Mouse (Mus musculus) forebrain, embryonic 14.5 days (tissue): ENCODE measurements around the gene Hmgcll1. TPM values are rescaled to one million over a fixed set of nuclear protein-coding genes. Genes with fewer than 3 reads are reported as not detected.
A peak's percentile ranks its signal among the peaks of the same experiment; 100 is the strongest.
"Not testable (repeated sequence)": the region's sequence is repeated elsewhere in the genome, so short reads cannot be mapped to it uniquely, and the experiment has no call there.

Experiments used
- ATAC-seq: fragments of 200-750 bp; cut with Nextera tagmentation; 2 replicates; pipeline ENCODE4 v1.8.0; 2017; ENCODE audit warnings: mild to moderate bottlenecking, moderate library complexity
- DNase-seq: peaks from one replicate; pipeline ENCODE4 v3.0.0-alpha.2; 2015; ENCODE audit warnings: low spot score
- H3K27ac ChIP-seq: fragments of 300-500 bp; sonication (generic); 2 replicates; pipeline ENCODE4 v1.5.1; 2014; ENCODE audit warnings: low read depth, mild to moderate bottlenecking, control low read depth, low read length, moderate library complexity
- H3K27me3 ChIP-seq: fragments of 300-500 bp; sonication (generic); replicated peaks from 2 replicates; pipeline ENCODE4 v1.6.1; 2014; ENCODE audit warnings: low read length, control low read depth, mixed read lengths; ENCODE audit not compliant: control insufficient read depth, insufficient read depth
- H3K36me3 ChIP-seq: fragments of 300-500 bp; sonication (generic); 2 replicates; pipeline ENCODE4 v1.6.1; 2014; ENCODE audit warnings: low read length, control low read depth; ENCODE audit not compliant: control insufficient read depth, insufficient read depth
- H3K4me1 ChIP-seq: fragments of 300-500 bp; sonication (generic); 2 replicates; pipeline ENCODE4 v1.6.1; 2014; ENCODE audit warnings: antibody characterized with exemption, low read length, control low read depth; ENCODE audit not compliant: control insufficient read depth, insufficient read depth
- H3K4me2 ChIP-seq: fragments of 300-500 bp; sonication (generic); 2 replicates; pipeline ENCODE4 v1.6.1; 2014; ENCODE audit warnings: mild to moderate bottlenecking, control low read depth, low read length
- H3K4me3 ChIP-seq: fragments of 300-500 bp; sonication (generic); 2 replicates; pipeline ENCODE4 v1.5.1; 2014; ENCODE audit warnings: low read depth, low read length, control low read depth
- H3K9ac ChIP-seq: fragments of 300-500 bp; sonication (generic); 2 replicates; pipeline ENCODE4 v1.6.1; 2014; ENCODE audit warnings: mild to moderate bottlenecking, low read length, control low read depth, moderate library complexity
- H3K9me3 ChIP-seq: fragments of 300-500 bp; sonication (generic); replicated peaks from 2 replicates; pipeline ENCODE4 v1.6.1; 2016; ENCODE audit warnings: low read length, control low read depth, mixed read lengths; ENCODE audit not compliant: control insufficient read depth
- WGBS: fragments of 180-500 bp; shearing (Covaris S2); extraction: QIAGEN DNeasy Blood & Tissue Kit; methylation state at CpG from one replicate; pipeline ENCODE4 v1.1.7; 2014; 5-methylcytosine and 5-hydroxymethylcytosine counted together
- polyA plus RNA-seq: library from polyadenylated mRNA; unstranded; fragments of >200 nt; fragmentation: Nextera tagmentation; extraction: Ambion mirVana; gene quantifications from 2 replicates; pipeline ENCODE4 v1.2.1, GENCODE M21; 2014

The Hmgcll1 gene
- polyA plus RNA-seq, 1 experiment from 2014 or later: 17.2 TPM

DNA sequence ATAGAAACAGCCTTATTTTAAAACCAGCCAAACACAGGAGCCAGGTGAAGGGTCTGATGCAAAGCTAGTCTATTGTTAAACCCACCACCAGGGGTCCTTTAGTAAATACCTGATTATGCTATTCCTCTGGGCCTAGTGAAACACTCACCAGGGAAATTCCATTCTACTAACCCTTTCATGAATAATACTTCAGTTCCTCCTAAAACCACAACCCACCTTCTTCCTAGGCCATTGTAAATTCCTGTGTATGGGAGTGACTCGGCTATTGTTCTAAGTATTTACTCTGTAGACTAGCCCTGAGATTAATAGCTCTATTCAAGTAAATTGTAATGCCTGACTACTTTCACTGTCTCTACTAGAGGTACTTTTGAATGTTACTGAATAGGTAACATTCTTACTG is 89.8 kb downstream of the Hmgcll1 start:
- not testable (repeated sequence) for H3K27ac ChIP-seq, H3K9ac ChIP-seq, H3K9me3 ChIP-seq, DNase-seq, H3K27me3 ChIP-seq, H3K4me3 ChIP-seq, H3K4me1 ChIP-seq, ATAC-seq, H3K36me3 ChIP-seq, H3K4me2 ChIP-seq
- WGBS: 48% methylated on average over 1 of the region's 1 CpGs

DNA sequence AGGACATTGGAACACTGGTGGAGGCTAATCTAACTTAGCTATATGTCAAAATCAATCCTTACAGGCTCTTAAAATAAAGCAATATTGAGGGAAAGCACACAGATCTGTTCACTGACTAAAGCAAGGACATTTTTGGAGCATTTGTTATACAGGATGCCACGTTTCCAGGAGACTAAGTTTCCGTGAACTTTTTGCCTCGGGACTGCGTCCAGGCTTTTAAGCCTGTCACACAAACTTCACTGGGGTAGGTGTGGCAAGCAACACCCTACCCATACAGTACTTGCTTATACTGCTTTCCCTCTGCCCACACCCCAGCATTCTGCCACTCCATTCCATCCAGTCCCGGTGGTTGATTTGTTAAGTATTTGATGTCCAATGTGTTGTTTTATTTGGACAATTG is 90.2 kb downstream of the Hmgcll1 start:
- no peak for DNase-seq
- no peak for ATAC-seq
- 85% methylated on average over 5 of the region's 5 CpGs for WGBS
- Histone ChIP-seq H3K4me3 (no peak overlapping the region), H3K9me3 (no peaks in the 10 kb centered on the region), H3K36me3 (no peaks in the 10 kb centered on the region), H3K4me1 (no peaks in the 10 kb centered on the region), H3K9ac (no peak overlapping the region), H3K27ac (no peak overlapping the region), H3K27me3 (no peaks in the 10 kb centered on the region), H3K4me2 (no peak overlapping the region)

DNA sequence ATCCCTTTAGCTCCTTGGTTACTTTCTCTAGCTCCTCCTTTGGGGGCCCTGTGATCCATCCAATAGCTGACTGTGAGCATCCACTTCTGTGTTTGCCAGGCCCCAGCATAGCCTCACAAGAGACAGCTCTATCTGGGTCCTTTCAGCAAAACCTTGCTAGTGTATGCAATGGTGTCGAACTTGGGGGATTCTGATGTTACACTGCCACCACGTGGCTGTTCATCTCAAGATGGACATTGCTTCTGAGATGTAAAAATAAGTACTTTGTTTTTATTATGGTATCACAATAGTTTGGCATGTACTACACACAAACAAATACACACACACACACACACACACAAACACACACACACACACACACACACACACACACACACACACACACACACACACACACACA is 108.2 kb downstream of the Hmgcll1 start:
- 3% methylated on average over 2 of the region's 2 CpGs for whole genome bisulfite sequencing
- H3K27me3 ChIP-seq, H3K4me3 ChIP-seq, H3K27ac ChIP-seq, H3K9ac ChIP-seq, H3K36me3 ChIP-seq, H3K4me1 ChIP-seq, H3K4me2 ChIP-seq, H3K9me3 ChIP-seq: not testable (repeated sequence)
- DNase-seq (peak; percentile 82), ATAC-seq (peak; percentile 71; the same call in 1 of the 2 replicates)

DNA sequence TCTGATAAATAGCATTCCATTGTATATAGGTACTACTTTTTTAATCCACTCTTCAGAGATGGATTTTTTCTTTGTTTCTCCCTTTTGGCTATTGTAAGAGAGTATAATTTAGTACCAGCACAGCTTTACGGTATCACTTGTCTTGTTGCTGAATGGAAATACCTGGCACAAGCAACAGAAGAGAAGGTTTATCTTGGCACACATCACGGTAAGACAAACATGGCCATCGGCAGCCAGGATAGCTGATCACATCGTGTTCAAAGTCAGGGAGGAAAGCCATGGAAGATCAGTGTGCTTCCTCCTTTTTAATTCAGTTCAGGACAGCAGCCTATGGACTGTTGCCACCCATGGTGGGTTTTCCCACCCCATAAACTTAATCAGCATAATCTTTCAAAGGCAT is 109.6 kb downstream of the Hmgcll1 start:
- Histone ChIP-seq H3K4me2 (no peak overlapping the region), H3K36me3 (no peaks in the 10 kb centered on the region), H3K9ac (no peak overlapping the region), H3K27me3 (no peaks in the 10 kb centered on the region), H3K4me1 (no peaks in the 10 kb centered on the region), H3K9me3 (no peaks in the 10 kb centered on the region), H3K27ac (no peak overlapping the region), H3K4me3 (no peak overlapping the region)
- WGBS: 84% methylated on average over 4 of the region's 4 CpGs
- no peak for ATAC-seq
- no peak for DNase-seq

DNA sequence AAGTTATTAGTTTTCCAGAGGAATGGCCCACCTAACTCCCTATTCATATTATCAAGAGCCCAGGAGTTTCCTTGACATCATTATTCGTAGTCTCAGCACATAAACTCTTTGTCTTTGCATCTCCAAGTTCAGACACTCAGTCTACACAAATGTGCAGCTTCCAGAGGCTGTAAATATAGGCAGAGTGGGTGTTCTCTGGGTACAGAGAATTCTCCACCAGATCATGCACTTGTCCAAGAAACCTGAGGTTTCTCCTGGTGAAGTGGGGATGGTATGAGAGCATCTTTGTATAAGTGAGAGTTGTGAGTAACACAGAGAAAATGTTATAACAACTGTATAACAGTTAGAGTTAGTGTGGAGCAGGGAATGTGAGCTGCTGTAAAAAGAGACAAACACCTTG is 114.7 kb downstream of the Hmgcll1 start:
- H3K27ac ChIP-seq: no peak overlapping the region
- WGBS: 51% methylated on average over 1 of the region's 1 CpGs
- no peak overlapping the region for H3K4me3 ChIP-seq
- H3K4me2 ChIP-seq: no peak overlapping the region
- H3K36me3 ChIP-seq: no peaks in the 10 kb centered on the region
- H3K9ac ChIP-seq: no peak overlapping the region
- no peaks in the 10 kb centered on the region for H3K9me3 ChIP-seq
- ATAC-seq: no peak
- no peaks in the 10 kb centered on the region for H3K27me3 ChIP-seq
- DNase-seq: no peak
- H3K4me1 ChIP-seq: no peaks in the 10 kb centered on the region

DNA sequence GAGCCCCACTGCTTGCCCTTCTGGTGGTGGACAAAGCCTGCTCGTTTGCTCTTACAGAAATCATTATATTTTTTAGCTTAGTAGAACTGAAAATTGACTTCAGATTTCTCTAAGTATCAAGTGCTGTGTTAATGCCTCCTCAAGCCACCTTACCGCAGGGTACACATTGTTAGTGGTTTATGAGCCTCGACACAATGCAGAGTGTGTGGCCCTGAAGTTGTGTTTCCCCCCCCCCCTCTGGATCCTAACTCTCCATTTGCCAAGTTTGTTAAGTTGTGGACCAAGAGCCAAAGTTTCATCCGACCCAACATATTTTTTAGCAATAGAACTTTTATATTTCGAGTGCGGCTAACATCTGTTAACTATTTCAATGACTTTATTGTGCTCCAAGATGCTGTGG is 119.4 kb downstream of the Hmgcll1 start:
- Histone ChIP-seq H3K9ac (no peak overlapping the region), H3K36me3 (no peaks in the 10 kb centered on the region), H3K4me2 (no peak overlapping the region), H3K27ac (no peak overlapping the region), H3K27me3 (no peaks in the 10 kb centered on the region), H3K4me1 (no peaks in the 10 kb centered on the region), H3K9me3 (no peaks in the 10 kb centered on the region), H3K4me3 (no peak overlapping the region)
- ATAC-seq (no peak), DNase-seq (no peak)
- WGBS: 83% methylated on average over 6 of the region's 6 CpGs

DNA sequence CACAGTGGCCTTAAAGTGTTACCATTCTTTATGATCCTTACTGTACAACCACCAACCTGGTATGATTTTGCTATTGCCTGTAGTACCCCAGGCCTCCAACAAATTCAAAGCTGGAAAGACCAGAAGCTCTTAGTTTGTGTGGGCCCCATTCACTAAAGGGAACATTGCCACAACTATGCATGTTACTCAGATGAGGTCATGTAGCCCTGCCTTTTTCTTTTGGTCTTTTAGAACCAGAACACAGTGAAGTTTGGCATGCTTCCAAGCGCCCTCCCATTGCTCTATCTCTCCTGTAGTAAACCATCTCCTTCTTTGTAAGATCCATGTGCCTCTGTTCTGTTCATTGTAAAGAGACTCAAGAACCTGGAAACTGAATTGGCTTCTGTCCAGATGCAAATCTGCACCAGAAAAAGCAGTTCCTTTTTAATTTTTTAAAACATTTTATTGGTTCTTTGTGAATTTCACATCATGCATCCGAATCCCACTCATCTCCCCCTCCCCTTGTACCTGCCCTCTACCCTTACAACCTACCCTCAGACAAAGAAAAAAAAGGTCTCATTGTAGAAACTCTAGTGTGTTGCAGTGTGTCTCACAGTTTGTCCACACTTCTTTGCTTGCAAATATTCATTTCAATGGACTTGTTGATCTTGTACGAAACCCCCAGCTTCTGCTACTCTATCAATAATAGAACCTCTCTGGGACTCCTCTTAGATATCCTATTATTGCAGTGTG is 123.9 kb downstream of the Hmgcll1 start:
- Histone ChIP-seq H3K4me1 (no peaks in the 10 kb centered on the region), H3K9me3 (no peaks in the 10 kb centered on the region), H3K36me3 (no peaks in the 10 kb centered on the region), H3K4me2 (no peak overlapping the region), H3K27ac (no peak overlapping the region), H3K4me3 (no peak overlapping the region), H3K9ac (no peak overlapping the region), H3K27me3 (no peaks in the 10 kb centered on the region)
- DNase-seq (peak; percentile 78), ATAC-seq (peak; percentile 94)
- WGBS: 40% methylated on average over 3 of the region's 3 CpGs

DNA sequence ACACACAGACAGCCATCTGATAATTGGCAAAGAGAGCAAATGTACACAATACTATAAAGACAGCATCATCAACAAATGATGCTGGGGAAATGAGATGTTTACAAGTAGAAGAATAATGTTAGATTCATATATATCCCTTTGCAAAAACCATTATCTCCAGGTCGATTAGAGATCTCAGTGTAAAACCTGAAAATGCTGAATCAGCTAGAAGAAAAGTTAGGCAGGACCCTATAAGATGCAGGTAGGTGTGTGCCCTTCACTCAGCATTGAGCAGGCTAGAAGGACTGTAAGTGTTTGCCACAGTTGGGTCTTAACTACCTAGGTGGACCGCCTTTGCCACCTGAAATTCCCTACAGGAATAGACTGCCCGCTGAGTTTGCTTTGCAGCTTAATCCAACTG is 130.9 kb downstream of the Hmgcll1 start:
- DNase-seq (no peak), ATAC-seq (no peak)
- H3K4me3 ChIP-seq: no peak overlapping the region
- H3K9me3 ChIP-seq: no peaks in the 10 kb centered on the region
- 45% methylated on average over 3 of the region's 3 CpGs for WGBS
- H3K27me3 ChIP-seq: no peaks in the 10 kb centered on the region
- H3K4me2 ChIP-seq: no peak overlapping the region
- H3K36me3 ChIP-seq: no peaks in the 10 kb centered on the region
- no peak overlapping the region for H3K9ac ChIP-seq
- H3K4me1 ChIP-seq: no peaks in the 10 kb centered on the region
- H3K27ac ChIP-seq: no peak overlapping the region

DNA sequence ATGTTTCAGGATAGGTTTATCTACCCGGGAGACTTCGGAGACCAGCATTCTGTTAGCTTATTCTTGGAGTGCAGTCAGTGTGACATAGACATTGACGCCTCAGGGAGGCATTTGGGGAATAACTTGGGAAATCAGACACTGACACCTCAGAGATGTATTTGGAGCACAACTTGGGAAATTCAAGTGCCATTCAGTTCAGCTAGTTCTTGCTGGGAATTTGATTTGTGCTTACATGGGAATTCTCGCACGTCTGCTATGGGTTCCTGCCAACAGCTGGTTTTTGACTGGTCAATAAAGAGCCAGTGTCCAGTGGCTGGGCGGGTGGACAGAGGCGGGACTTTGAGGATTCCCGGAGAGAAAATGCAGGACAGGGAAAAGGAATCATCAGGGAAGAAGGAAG is 147.8 kb downstream of the Hmgcll1 start:
- Histone ChIP-seq H3K36me3 (no peaks in the 10 kb centered on the region), H3K4me1 (no peaks in the 10 kb centered on the region), H3K9me3 (no peaks in the 10 kb centered on the region), H3K27me3 (no peaks in the 10 kb centered on the region), H3K9ac (no peak overlapping the region), H3K4me2 (no peak overlapping the region), H3K4me3 (no peak overlapping the region), H3K27ac (no peak overlapping the region)
- ATAC-seq: no peak
- WGBS: 67% methylated on average over 8 of the region's 8 CpGs
- DNase-seq: no peak
